Mouse (Mus musculus): ENCODE data around the gene Rassf3. TPM values are rescaled to one million over a fixed set of nuclear protein-coding genes. Genes with fewer than 3 reads are reported as not detected.
A peak's percentile ranks its signal among the peaks of the same experiment; 100 is the strongest.

The Rassf3 gene
- polyA plus RNA-seq, 1 experiment from 2014 or later, result 20.2 TPM

GRCm38 (mm10) chr10:121421023-121421422 is 55.1 kb downstream of the Rassf3 start:
- Histone ChIP-seq H3K4me2 (no peak overlapping the region), H3K9me3 (no peaks in the 10 kb centered on the region), H3K4me1 (replicated peaks) (peaks cover 46% of the 10 kb centered on the region), H3K4me3 (replicated peaks) (no peak overlapping the region), H3K27ac (no peak overlapping the region), H3K27me3 (no peaks in the 10 kb centered on the region), H3K9ac (replicated peaks) (no peak overlapping the region), H3K36me3 (peaks cover 6% of the 10 kb centered on the region; the same call in 1 of the 2 replicates)
- ATAC-seq (ENCODE audit: insufficient number of reproducible peaks, insufficient read depth, low FRiP score, low TSS enrichment, low read depth), result no peak
- 82% methylated on average over 9 of the region's 9 CpGs for WGBS

DNA sequence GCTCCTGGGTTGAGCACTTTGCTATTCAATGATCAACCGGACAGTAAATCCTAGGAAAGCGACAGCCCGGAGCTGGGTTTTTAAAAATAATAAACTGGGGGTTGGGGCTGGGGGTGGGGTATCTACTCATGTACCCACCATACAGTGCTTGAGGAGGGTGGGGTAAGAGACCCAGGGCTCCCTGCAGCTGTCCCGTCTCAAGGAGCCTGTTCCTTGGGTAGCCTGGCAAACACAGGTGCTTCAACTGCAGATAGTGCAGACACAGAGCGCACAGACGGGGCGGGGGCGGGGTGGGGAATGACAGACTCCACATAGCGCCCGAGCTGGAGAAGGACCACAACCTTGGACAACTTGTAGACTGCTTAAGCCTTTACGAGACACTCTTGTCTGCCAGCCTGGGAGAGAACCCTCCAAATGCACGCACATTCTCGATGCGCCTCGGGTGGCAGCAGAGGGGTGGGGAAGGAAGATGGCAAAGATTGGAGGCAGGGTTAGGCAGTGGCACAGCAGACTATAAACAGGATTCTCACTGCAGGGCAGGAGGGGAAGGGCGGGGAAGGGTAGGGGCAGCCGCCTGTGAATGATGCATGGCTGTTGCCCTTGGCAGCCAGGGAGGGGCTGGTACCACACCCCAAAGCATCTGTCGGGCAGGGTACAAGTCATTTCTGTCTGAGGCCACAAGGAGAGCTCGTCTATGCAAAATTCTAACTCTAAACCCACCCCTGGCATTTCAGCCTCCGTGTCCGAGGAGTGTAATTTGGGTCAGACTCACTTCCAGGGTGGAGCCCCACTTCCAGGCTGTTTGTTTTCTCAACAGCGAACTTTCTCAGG is 56.3 kb downstream of the Rassf3 start:
- Histone ChIP-seq H3K27me3 (no peaks in the 10 kb centered on the region), H3K4me3 (replicated peaks) (no peak overlapping the region), H3K36me3 (peaks cover 18% of the 10 kb centered on the region), H3K4me1 (replicated peaks) (peaks cover 35% of the 10 kb centered on the region), H3K4me2 (no peak overlapping the region), H3K27ac (no peak overlapping the region), H3K9me3 (no peaks in the 10 kb centered on the region), H3K9ac (replicated peaks) (no peak overlapping the region)
- WGBS, result 53% methylated on average over 22 of the region's 22 CpGs
- ATAC-seq (ENCODE audit: insufficient number of reproducible peaks, insufficient read depth, low FRiP score, low TSS enrichment, low read depth), result no peak

DNA sequence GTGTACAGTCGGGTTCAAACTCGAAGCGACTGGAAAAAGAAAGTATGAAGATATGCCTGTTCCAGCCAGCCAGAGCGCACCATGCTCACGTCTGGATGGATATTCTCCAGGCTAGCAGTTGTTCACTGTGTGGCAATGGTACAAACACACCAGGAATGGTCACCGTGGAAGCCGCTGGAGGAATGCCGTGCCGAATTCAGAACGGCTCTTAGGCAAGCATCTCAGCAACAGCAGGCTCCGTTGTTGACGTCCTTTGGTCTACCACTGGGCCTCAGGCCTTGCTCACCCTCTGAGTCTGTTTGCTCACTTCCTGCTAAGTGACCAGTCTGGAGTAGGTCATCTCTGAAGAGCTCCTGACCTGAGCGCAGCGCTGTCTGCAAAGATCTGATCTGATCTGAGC is 57.3 kb downstream of the Rassf3 start:
- Histone ChIP-seq H3K27me3 (no peaks in the 10 kb centered on the region), H3K4me1 (replicated peaks) (peaks cover 28% of the 10 kb centered on the region), H3K36me3 (peaks cover 26% of the 10 kb centered on the region), H3K27ac (no peak overlapping the region), H3K4me3 (replicated peaks) (no peak overlapping the region), H3K9me3 (no peaks in the 10 kb centered on the region), H3K9ac (replicated peaks) (no peak overlapping the region), H3K4me2 (no peak overlapping the region)
- WGBS, result 91% methylated on average over 14 of the region's 14 CpGs
- ATAC-seq (ENCODE audit: insufficient number of reproducible peaks, insufficient read depth, low FRiP score, low TSS enrichment, low read depth), result no peak

DNA sequence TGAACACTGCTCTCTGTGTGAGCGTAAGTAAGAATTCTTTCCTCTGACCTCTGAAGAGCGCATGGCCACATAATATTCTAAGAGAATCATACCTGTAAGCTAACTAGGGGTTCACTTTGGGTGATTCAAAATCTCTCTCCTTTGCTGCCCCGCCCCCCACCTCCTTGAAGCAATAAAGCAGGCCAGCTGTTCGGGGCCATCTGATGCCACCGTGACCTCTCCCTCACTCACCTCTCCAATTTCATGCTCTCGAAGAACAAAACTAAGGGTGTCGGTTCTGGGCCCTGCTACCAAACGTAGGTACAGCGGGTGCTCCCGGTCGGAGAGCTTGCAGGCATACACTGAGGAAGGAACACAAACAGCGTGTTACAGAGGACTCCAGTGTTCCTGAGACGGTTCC is 62.0 kb downstream of the Rassf3 start:
- WGBS, result 69% methylated on average over 13 of the region's 13 CpGs
- H3K4me3 ChIP-seq (replicated peaks), result no peak overlapping the region
- peaks cover 47% of the 10 kb centered on the region for H3K36me3 ChIP-seq
- peaks cover 13% of the 10 kb centered on the region; the same call in 1 of the 2 replicates for H3K4me1 ChIP-seq (replicated peaks)
- H3K9me3 ChIP-seq, result no peaks in the 10 kb centered on the region
- H3K4me2 ChIP-seq, result no peak overlapping the region
- no peak overlapping the region for H3K27ac ChIP-seq
- ATAC-seq (ENCODE audit: insufficient number of reproducible peaks, insufficient read depth, low FRiP score, low TSS enrichment, low read depth), result no peak
- H3K9ac ChIP-seq (replicated peaks), result no peak overlapping the region
- H3K27me3 ChIP-seq, result no peaks in the 10 kb centered on the region

- no peak overlapping the region for H3K4me2 ChIP-seq
- H3K27me3 ChIP-seq, result no peaks in the 10 kb centered on the region
- peaks cover 47% of the 10 kb centered on the region for H3K36me3 ChIP-seq
- no peaks in the 10 kb centered on the region for H3K9me3 ChIP-seq
- H3K9ac ChIP-seq (replicated peaks), result no peak overlapping the region
- WGBS, result 94% methylated on average over 17 of the region's 17 CpGs
- no peak overlapping the region for H3K27ac ChIP-seq
- no peak overlapping the region for H3K4me3 ChIP-seq (replicated peaks)
- ATAC-seq (ENCODE audit: insufficient number of reproducible peaks, insufficient read depth, low FRiP score, low TSS enrichment, low read depth), result no peak
- H3K4me1 ChIP-seq (replicated peaks), result peaks cover 13% of the 10 kb centered on the region; the same call in 1 of the 2 replicates
These were observed 63.3 kb downstream of the Rassf3 start for GRCm38 (mm10) chr10:121412824-121413223.

DNA sequence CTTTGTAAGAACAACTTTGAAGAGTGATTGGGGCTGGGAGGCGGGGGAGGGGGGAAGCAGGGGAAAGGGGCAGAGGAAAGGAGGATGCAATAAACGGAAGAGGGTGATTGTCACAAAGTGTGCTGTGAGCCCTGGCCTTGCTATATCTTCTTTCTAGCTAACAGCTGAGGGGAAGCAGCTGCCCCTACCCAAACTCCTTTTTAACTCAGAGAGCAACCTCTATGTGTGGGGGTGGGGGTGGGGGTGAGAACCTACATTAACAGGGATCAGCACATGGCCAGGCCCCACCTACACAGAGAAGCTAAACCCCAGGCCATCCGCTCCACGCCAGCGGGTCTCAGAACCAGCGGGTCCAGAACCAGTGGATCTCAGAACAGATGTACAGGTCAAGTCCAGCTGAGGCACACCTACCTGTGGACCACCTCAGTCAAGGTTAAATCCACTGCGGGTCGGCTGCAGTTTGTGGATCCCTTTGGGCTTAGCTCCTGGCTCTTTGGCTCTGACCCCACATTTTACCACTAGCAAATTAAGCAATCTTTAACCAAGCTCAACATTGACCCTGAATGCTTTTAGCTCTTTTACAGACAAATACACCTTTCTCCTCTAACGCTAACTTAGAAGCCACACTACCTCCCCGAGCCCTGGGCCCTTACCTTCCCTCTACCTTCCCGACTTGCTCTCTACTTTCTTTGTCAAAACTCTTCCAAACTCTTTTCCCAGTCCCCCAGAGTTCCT is 64.3 kb downstream of the Rassf3 start:
- Histone ChIP-seq H3K9me3 (no peaks in the 10 kb centered on the region), H3K4me1 (replicated peaks) (peaks cover 13% of the 10 kb centered on the region; the same call in 1 of the 2 replicates), H3K27me3 (no peaks in the 10 kb centered on the region), H3K9ac (replicated peaks) (no peak overlapping the region; the same call in 1 of the 2 replicates), H3K4me2 (no peak overlapping the region), H3K4me3 (replicated peaks) (no peak overlapping the region), H3K36me3 (peaks cover 47% of the 10 kb centered on the region), H3K27ac (no peak overlapping the region)
- WGBS, result 75% methylated on average over 11 of the region's 11 CpGs
- peak; percentile 9; the same call in 1 of the 2 replicates for ATAC-seq (ENCODE audit: insufficient number of reproducible peaks, insufficient read depth, low FRiP score, low TSS enrichment, low read depth)

DNA sequence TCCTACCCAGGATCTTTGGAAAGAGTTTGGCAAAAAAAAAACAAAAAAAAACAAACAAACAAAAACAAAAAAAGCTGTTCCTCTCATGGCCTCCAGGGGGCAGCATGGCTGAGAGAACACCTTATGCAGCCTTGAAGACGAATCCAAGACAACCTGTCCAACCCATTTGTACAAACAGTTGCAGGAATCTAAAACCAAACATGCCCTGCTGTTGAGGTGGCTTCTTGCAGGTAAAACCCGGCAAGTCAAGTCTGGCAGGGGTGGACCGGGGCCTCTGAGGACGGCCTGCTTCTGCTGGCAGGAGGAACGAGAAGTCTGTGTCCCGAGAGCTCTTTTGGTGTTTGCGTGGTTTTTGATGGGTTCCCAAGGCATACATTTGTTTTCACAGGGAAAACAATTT is 66.4 kb downstream of the Rassf3 start:
- no peak overlapping the region for H3K4me2 ChIP-seq
- H3K9me3 ChIP-seq, result no peaks in the 10 kb centered on the region
- H3K27me3 ChIP-seq, result no peaks in the 10 kb centered on the region
- H3K4me1 ChIP-seq (replicated peaks), result peaks cover 9% of the 10 kb centered on the region; the same call in 1 of the 2 replicates
- H3K36me3 ChIP-seq, result peaks cover 33% of the 10 kb centered on the region
- 69% methylated on average over 7 of the region's 7 CpGs for WGBS
- H3K9ac ChIP-seq (replicated peaks), result no peak overlapping the region
- no peak overlapping the region for H3K4me3 ChIP-seq (replicated peaks)
- no peak for ATAC-seq (ENCODE audit: insufficient number of reproducible peaks, insufficient read depth, low FRiP score, low TSS enrichment, low read depth)
- H3K27ac ChIP-seq, result no peak overlapping the region

GRCm38 (mm10) chr10:121403946-121404345 is 72.2 kb downstream of the Rassf3 start:
- WGBS, result 59% methylated on average over 6 of the region's 9 CpGs
- H3K27ac ChIP-seq, result no peak overlapping the region
- H3K9ac ChIP-seq (replicated peaks), result no peak overlapping the region
- no peaks in the 10 kb centered on the region for H3K36me3 ChIP-seq
- H3K4me2 ChIP-seq, result no peak overlapping the region
- H3K4me3 ChIP-seq (replicated peaks), result no peak overlapping the region
- ATAC-seq (ENCODE audit: insufficient number of reproducible peaks, insufficient read depth, low FRiP score, low TSS enrichment, low read depth), result no peak
- H3K27me3 ChIP-seq, result no peaks in the 10 kb centered on the region
- peaks cover 7% of the 10 kb centered on the region; the same call in 1 of the 2 replicates for H3K4me1 ChIP-seq (replicated peaks)
- no peaks in the 10 kb centered on the region for H3K9me3 ChIP-seq

- H3K9me3 ChIP-seq, result no peaks in the 10 kb centered on the region
- H3K4me2 ChIP-seq, result no peak overlapping the region
- 0 out of 2 replicates have a peak overlapping the region, but pooled peaks have one; percentile 12 for H3K9ac ChIP-seq (replicated peaks)
- no peak overlapping the region for H3K4me3 ChIP-seq (replicated peaks)
- no peak for ATAC-seq (ENCODE audit: insufficient number of reproducible peaks, insufficient read depth, low FRiP score, low TSS enrichment, low read depth)
- H3K4me1 ChIP-seq (replicated peaks), result peaks cover 7% of the 10 kb centered on the region; the same call in 1 of the 2 replicates
- H3K27ac ChIP-seq, result peak overlapping the region; percentile 41; the same call in 1 of the 2 replicates
- H3K27me3 ChIP-seq, result no peaks in the 10 kb centered on the region
- WGBS, result 62% methylated on average over 9 of the region's 9 CpGs
- no peaks in the 10 kb centered on the region for H3K36me3 ChIP-seq
These were observed 73.0 kb downstream of the Rassf3 start for GRCm38 (mm10) chr10:121403104-121403503.

- H3K9me3 ChIP-seq, result no peaks in the 10 kb centered on the region
- no peak overlapping the region for H3K9ac ChIP-seq (replicated peaks)
- H3K4me1 ChIP-seq (replicated peaks), result peaks cover 7% of the 10 kb centered on the region; the same call in 1 of the 2 replicates
- H3K36me3 ChIP-seq, result peaks cover 11% of the 10 kb centered on the region
- no peaks in the 10 kb centered on the region for H3K27me3 ChIP-seq
- H3K27ac ChIP-seq, result no peak overlapping the region
- WGBS, result 83% methylated on average over 7 of the region's 7 CpGs
- no peak overlapping the region for H3K4me2 ChIP-seq
- no peak for ATAC-seq (ENCODE audit: insufficient number of reproducible peaks, insufficient read depth, low FRiP score, low TSS enrichment, low read depth)
- no peak overlapping the region for H3K4me3 ChIP-seq (replicated peaks)
These were observed 75.1 kb downstream of the Rassf3 start for GRCm38 (mm10) chr10:121401005-121401404.

- Histone ChIP-seq H3K36me3 (peaks cover 35% of the 10 kb centered on the region), H3K9ac (replicated peaks) (no peak overlapping the region), H3K27me3 (no peaks in the 10 kb centered on the region), H3K4me3 (replicated peaks) (no peak overlapping the region), H3K4me1 (replicated peaks) (0 out of 2 replicates have a peak, but pooled peaks cover 5% of the 10 kb centered on the region), H3K4me2 (no peak overlapping the region), H3K9me3 (no peaks in the 10 kb centered on the region), H3K27ac (no peak overlapping the region)
- no peak for ATAC-seq (ENCODE audit: insufficient number of reproducible peaks, insufficient read depth, low FRiP score, low TSS enrichment, low read depth)
- 86% methylated on average over 7 of the region's 7 CpGs for WGBS
These were observed 77.5 kb downstream of the Rassf3 start for GRCm38 (mm10) chr10:121398599-121398998.

Data from limb, embryonic 12.5 days (tissue).